Mouse (Mus musculus): ENCODE results near the gene Skint5. TPM values are rescaled to one million over a fixed set of nuclear protein-coding genes. Genes with fewer than 3 reads are reported as not detected.

Gene Skint5
- total RNA-seq (2023): not detected

DNA sequence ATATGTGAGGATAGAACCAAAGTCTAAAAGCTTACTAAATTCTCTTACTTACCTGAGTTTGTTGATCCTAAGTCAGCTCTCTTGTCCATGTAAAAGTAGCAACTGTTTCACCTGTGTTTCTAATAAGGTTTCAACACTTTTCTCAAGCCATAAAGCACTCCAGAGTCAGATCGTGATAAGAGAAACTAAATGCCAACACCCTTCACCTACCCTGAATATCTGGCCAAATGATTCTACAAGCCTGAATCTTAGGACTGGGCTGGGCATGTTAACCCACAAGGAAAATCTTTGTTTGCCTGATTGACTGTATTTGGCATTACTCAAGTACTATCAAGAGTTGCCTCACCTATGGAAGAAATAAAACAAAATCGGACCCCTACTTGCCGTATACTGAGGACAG is at the start of gene Skint5:
Skint5 (minus strand) TSS at position 101 of the 400 bp plus-strand sequence.

Other genes with a start within 250 kb of the Skint5 start
- not detected for gene Skint11, start 163.9 kb upstream of the Skint5 start, total RNA-seq (2023)

Measured in CD8-positive naive resting alpha-beta T cell, adult 57 days (primary cell).